Mouse (Mus musculus) adrenal gland, postnatal 4 days (tissue): ENCODE results near the gene Adgrg1. TPM values are rescaled to one million over a fixed set of nuclear protein-coding genes. Genes with fewer than 3 reads are reported as not detected.

Experiments used
- DNase-seq, 2 experiments: peaks; one replicate each; pipeline ENCODE4 v3.0.0; 2021 to 2022; ENCODE audit warnings: low spot score in 2 of 2, mixed read lengths in 2 of 2
- total RNA-seq, 2 experiments: library from RNA; stranded (reverse); gene quantifications; 2 replicates each; pipeline ENCODE4 v1.2.3; 2021

The Adgrg1 gene
- total RNA-seq, 2 experiments from 2014 or later, result 38.3 to 62.3 TPM

DNA sequence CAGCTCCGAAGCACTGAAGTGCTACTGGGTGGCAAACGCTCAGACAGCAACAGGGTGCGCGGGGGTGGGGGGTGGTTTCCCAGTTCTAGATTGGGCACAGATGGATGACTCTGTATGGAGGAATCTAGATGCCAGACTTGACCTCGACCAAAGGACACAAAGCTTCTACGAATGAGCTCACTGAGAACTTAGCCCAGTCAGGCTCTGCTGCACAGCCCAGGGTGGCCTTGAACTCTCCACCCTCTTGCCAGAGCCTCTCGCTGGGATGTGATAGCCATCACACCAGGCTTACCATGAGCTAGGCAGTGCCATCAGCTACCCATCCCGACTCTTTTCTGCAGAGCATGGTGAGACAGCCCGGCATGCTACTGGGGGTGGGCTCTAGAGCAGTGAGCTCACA, 765 bp upstream of the Adgrg1 start:
- DNase-seq, result no peak

GRCm38 (mm10) chr8:94976651-94977417, 2.3 kb downstream of the Adgrg1 start:
- DNase-seq, result no peak

- DNase-seq, result no peak
These were observed 3.6 kb downstream of the Adgrg1 start for GRCm38 (mm10) chr8:94978131-94978530.

DNA sequence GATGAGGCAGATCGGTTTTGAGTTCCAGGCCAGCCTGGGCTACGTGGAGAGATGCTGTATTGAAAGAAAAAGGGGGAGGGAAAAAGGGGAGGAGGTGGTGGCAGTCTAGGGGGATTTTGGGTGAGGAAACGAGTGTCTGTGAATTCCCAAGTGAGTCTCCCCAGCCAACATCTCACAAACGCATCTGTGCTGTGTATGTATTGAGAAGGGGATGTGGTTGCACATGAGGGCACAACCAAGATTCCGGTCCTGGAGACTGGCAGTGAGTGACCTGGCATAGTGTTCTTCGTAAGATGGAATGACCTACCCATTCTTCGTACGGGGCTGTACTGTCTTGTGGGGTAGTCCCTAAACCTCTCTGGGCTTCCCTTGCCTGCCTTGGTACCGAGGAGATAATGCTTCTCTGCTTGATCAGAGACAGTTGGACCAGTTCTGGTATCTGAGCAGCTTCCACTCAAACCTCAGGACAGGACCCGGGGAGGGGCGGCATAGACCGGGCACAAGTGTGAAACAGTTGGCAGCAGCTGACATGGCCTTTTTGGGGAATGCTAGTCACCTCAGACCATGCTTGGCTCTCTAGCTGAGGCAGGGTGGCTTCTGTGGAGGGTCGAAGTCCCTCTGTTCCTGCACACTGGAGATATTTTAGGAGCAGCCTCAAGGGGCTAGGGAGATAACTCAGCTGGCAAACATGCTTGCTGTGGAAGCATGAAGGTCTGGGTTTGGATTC, 4.2 kb downstream of the Adgrg1 start:
- DNase-seq, result no peak

DNA sequence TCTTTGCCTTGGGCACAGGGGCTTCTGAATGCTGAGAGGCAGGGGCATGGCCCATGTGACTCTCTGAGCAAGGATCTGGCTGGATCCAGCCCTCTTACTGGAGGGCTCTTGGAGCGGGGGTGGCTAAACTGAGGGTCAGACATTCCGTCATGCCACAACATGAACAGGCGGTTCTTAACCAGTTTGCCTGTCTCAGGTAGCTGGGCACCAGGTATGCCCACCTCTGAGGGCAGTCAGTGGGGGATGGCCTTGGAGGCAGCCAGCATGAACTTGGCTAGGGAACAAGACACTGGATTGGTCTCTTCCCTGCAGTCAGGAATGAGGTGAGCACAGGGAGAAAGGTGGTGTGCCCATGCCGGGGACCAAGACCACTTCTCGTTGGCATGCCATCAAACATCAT, 5.6 kb downstream of the Adgrg1 start:
- DNase-seq, result no peak

GRCm38 (mm10) chr8:94980976-94981375, 6.4 kb downstream of the Adgrg1 start:
- DNase-seq, result no peak

- DNase-seq, result no peak
These were observed 7.3 kb downstream of the Adgrg1 start for GRCm38 (mm10) chr8:94981848-94982247.

GRCm38 (mm10) chr8:94983146-94983545, 8.6 kb downstream of the Adgrg1 start:
- DNase-seq, result no peak

DNA sequence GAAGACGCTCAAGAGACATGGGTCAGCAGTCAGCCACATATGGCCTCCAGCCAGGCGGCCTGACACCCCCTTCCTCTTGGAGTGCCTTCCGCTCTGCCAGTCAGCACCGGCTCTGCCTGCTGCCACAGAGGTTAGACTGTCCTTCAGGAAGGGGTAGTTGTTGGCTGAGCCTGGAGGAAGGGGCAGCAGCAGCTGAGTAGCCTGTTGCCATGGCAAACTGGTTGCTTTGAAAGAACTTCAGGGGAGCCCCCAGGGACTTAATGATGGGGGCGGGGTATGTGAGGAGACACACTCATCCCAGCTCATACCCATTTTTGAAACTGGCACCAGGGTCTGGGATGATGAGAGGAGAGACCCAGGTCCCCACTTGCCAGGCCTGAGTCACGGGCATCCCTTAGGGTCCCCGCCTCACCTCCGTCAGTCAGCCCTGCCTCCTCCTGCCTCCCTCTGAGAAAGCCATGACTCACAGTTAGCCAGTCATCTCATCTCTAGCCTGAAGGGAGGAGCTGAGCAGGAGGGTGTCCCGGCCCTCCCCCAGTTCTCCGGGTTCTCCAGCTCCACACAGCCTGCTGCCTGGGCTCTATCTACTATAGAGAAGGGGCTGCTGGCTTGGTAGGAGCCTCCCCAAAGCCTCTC, 9.4 kb downstream of the Adgrg1 start:
- no peak for DNase-seq

DNA sequence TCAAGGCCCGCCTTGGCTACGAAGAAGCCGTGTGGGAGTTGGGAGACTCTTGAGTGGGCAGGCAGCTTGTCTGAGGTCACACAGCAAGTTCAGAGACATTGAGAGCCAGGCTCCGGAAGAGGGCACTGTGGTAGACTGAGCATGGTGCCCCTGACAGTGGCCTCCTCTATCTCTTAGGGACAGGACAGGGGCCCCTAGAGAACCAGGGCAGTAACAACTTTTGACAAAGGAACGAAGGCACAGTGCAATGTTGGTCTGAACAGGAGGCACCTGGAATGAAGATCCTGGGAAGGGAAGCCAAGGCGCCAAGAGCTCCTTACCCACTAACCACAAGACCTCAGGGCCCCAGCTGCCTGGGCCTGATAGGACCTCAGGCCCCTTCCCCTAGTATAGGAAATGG, 10.5 kb downstream of the Adgrg1 start:
- DNase-seq, result no peak

- DNase-seq, result no peak
These were observed 12.1 kb downstream of the Adgrg1 start for GRCm38 (mm10) chr8:94986676-94987075.

- no peak for DNase-seq
These were observed 13.0 kb downstream of the Adgrg1 start for GRCm38 (mm10) chr8:94987553-94987952.

DNA sequence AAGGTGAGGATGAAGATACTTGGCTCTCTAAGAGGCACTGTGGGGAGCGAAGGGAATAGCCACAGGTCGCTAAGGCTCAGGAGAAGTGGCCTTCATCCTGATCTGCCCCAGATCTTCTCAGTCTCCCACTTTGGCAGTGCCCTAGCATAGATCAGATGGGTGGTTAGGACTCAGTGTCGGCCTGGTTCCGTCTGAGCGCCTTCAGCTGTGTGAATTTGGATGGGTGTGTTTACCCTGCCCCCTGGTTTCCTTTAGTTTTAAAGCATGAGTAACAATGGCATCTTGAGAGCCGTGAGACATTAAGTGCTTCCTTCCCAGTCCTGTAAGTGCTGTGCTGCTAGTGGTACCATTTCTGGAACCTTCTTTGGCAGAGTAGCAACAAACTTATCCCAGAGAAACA, 14.1 kb downstream of the Adgrg1 start:
- no peak for DNase-seq

DNA sequence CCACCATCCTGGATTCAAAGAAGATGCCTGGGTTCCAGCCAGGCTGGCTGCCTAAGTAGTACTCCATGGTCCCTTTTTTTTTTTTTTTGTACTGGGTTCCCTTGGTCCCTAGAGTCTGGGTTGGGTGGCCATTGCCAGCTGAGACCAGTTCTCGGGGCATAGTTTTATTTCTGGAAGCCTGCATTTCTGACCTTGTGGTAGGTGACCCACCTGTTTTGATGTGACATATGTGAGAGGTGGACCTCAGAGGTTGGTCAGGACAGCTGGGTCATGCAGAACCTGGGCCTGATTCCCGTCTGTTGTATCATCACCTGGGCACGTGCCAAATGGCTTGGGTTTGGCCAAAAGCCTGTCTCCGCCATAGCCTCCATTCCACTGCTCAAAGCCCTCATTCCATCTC, 15.2 kb downstream of the Adgrg1 start:
- no peak for DNase-seq

GRCm38 (mm10) chr8:94990598-94991453, 16.3 kb downstream of the Adgrg1 start:
- DNase-seq, result no peak

GRCm38 (mm10) chr8:94991454-94991994, 17.0 kb downstream of the Adgrg1 start:
- no peak for DNase-seq

GRCm38 (mm10) chr8:94992010-94992409, 17.5 kb downstream of the Adgrg1 start:
- DNase-seq, result no peak

- no peak for DNase-seq
These were observed 18.0 kb downstream of the Adgrg1 start for GRCm38 (mm10) chr8:94992534-94992933.

DNA sequence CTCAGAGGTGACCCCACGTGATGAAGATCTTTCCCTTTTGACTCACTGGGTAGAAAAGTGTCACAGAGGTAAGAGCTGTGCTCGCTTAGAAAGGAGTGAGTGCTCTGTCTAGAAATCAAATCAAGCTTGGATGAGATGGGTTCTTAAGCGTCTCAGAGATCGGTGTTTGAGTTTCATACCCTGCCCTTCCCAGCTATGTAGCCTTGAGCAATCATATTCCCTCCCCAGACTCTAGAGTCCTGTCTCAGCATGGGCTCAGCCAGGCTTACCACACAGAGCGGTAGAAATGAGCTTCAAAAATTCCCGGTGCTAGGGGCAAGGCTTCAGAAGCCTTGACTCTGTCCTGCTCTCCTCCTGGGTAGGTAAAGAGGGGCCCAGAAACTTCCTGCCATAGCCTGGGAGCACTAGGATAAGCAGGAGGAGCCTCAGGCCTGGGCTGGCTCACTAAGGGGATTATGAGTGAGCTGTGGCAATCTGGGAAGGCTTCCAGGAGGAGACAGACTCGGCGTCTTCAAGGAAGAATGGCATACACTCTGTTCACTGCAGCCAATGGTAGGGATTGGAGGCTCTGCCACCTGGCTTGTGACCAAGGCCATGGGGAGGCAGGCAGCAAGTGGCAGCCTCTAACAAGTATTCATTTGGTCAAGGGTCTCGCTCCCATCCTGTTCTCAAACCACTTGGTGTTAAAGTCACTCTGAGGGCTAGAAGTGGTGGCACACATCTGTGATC, 18.6 kb downstream of the Adgrg1 start:
- no peak for DNase-seq

DNA sequence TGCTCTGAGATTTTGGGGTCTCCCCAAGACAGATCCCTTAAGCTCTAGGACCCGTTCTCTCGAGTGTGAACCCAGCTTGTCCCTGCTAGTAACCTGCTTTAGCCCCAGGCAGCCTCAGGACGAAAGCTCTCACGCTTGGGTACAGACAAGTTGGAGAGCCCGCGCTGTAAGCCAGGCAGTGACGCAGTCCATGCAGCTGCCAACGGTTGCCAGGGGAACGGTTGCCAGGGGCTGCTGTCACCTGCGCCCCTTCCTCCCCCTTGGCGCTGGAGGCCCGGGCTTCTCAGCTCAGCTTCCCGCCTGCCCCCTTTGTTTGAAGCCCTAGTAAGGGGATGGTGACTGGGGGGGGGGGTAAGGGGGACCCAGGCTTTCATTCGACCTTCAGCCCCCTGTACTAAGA, 19.5 kb downstream of the Adgrg1 start:
- peak in 1 of 2 experiments; percentile 34 for DNase-seq
